Mouse (Mus musculus): ENCODE measurements around the gene Klhl5. TPM values are rescaled to one million over a fixed set of nuclear protein-coding genes. Genes with fewer than 3 reads are reported as not detected.

Klhl5 gene
- polyA plus RNA-seq, 1 experiment from 2014 or later: 4.4 TPM

GRCm38 (mm10) chr5:65199346-65200128 is 92.2 kb downstream of the Klhl5 start, which contains the start of gene Wdr19:
Gene Wdr19 (plus strand): TSS chr5:65199696.
- H3K27me3 ChIP-seq: no peaks in the 10 kb centered on the region
- peak within 1 kb of the TSS; percentile 70 for H3K4me3 ChIP-seq (replicated peaks)
- under 1% methylated on average over 37 of the region's 37 CpGs for WGBS (ENCODE audit: insufficient replicate concordance)
- peaks cover 16% of the 10 kb centered on the region for H3K4me1 ChIP-seq (replicated peaks)
- H3K9me3 ChIP-seq (replicated peaks): no peaks in the 10 kb centered on the region
- H3K9ac ChIP-seq: peak within 1 kb of the TSS; percentile 67
- DNase-seq (peak; percentile 98), ATAC-seq (ENCODE audit: low read depth) (peak; percentile 100)
- no peaks in the 10 kb centered on the region for H3K36me3 ChIP-seq
- H3K4me2 ChIP-seq: peak within 1 kb of the TSS; percentile 87
- H3K27ac ChIP-seq: no peak within 1 kb of the TSS; the same call in 1 of the 2 replicates

GRCm38 (mm10) chr5:65204726-65205125 is 97.4 kb downstream of the Klhl5 start:
- Histone ChIP-seq H3K27me3 (no peaks in the 10 kb centered on the region), H3K4me1 (replicated peaks) (peaks cover 8% of the 10 kb centered on the region), H3K4me2 (no peak overlapping the region), H3K36me3 (no peaks in the 10 kb centered on the region), H3K9me3 (replicated peaks) (no peaks in the 10 kb centered on the region), H3K4me3 (replicated peaks) (no peak overlapping the region), H3K9ac (no peak overlapping the region), H3K27ac (no peak overlapping the region)
- ATAC-seq (ENCODE audit: low read depth): no peak
- 66% methylated on average over 2 of the region's 2 CpGs for WGBS (ENCODE audit: insufficient replicate concordance)
- no peak for DNase-seq

GRCm38 (mm10) chr5:65213321-65213720 is 106.0 kb downstream of the Klhl5 start:
- Histone ChIP-seq H3K4me1 (replicated peaks) (no peaks in the 10 kb centered on the region), H3K27ac (no peak overlapping the region), H3K9ac (no peak overlapping the region), H3K4me2 (no peak overlapping the region), H3K9me3 (replicated peaks) (no peaks in the 10 kb centered on the region), H3K27me3 (no peaks in the 10 kb centered on the region), H3K36me3 (no peaks in the 10 kb centered on the region), H3K4me3 (replicated peaks) (no peak overlapping the region)
- DNase-seq: no peak
- 20% methylated on average over 7 of the region's 7 CpGs for WGBS (ENCODE audit: insufficient replicate concordance)
- ATAC-seq (ENCODE audit: low read depth): no peak

Other genes with a start within 250 kb of the Klhl5 start
- 0.71 and 0.95 TPM in 2 replicates for gene Tlr1, start 174.0 kb upstream of the Klhl5 start, polyA plus RNA-seq (2015; fragmentation: Nextera tagmentation; extraction: Ambion mirVana)
- 0.37 and 0.40 TPM in 2 replicates for gene Tlr6, start 147.4 kb upstream of the Klhl5 start, polyA plus RNA-seq (2015; fragmentation: Nextera tagmentation; extraction: Ambion mirVana)
- gene Fam114a1, start 137.5 kb upstream of the Klhl5 start, polyA plus RNA-seq (2015; fragmentation: Nextera tagmentation; extraction: Ambion mirVana): 12.3 and 14.7 TPM in 2 replicates
- 0.44 and 0.55 TPM in 2 replicates for gene Tmem156, start 15.4 kb upstream of the Klhl5 start, polyA plus RNA-seq (2015; fragmentation: Nextera tagmentation; extraction: Ambion mirVana)
- 0.61 and 1.2 TPM in 2 replicates for gene Wdr19, start 92.2 kb downstream of the Klhl5 start, polyA plus RNA-seq (2015; fragmentation: Nextera tagmentation; extraction: Ambion mirVana)
- gene Rfc1, start 228.1 kb downstream of the Klhl5 start, polyA plus RNA-seq (2015; fragmentation: Nextera tagmentation; extraction: Ambion mirVana): 52.0 and 62.8 TPM in 2 replicates
- gene Klb, start 240.8 kb downstream of the Klhl5 start, polyA plus RNA-seq (2015; fragmentation: Nextera tagmentation; extraction: Ambion mirVana): 8.7 and 10.0 TPM in 2 replicates

Data from liver, embryonic 13.5 days (tissue).